Mouse (Mus musculus): ENCODE data around the gene Scgb2b2. TPM values are rescaled to one million over a fixed set of nuclear protein-coding genes. Genes with fewer than 3 reads are reported as not detected.

Gene Scgb2b2
- not detected in 2 replicates for polyA plus RNA-seq (2015; fragmentation: Nextera tagmentation; extraction: Ambion mirVana)

- H3K4me2 ChIP-seq (replicated peaks): no peak within 1 kb of the TSS
- no peaks in the 10 kb centered on the region for H3K4me1 ChIP-seq (replicated peaks)
- H3K27me3 ChIP-seq (replicated peaks): no peaks in the 10 kb centered on the region
- no peak within 1 kb of the TSS for H3K9ac ChIP-seq
- H3K36me3 ChIP-seq: no peaks in the 10 kb centered on the region
- H3K27ac ChIP-seq: no peak within 1 kb of the TSS
- 78% methylated on average over 5 of the region's 5 CpGs for WGBS
- H3K9me3 ChIP-seq: no peaks in the 10 kb centered on the region
- no peak within 1 kb of the TSS for H3K4me3 ChIP-seq (replicated peaks)
- no peak for ATAC-seq
Observed at GRCm38 (mm10) chr7:31290208-31290607, at the start of gene Scgb2b2. Gene Scgb2b2, plus strand, starts transcription at chr7:31290508.

DNA sequence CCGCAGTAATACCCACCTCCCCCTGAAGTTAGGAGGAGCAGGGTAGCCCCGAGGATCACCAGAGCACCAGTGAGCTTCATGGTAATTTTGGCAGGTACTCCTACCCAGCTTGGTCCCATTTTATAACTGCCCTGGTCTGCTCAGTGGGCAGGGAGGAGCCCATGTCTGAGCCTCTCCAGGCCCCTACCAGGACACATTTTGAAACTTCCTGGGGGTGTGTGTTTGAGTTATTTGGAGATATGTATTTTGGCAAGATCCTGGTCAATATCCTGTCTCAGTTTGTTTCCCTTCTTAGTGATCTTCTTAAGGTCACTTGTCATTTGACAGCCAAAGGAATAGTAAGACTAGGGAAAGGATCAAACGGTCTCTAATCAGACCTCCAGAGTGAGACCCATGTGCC lies 1.4 kb downstream of the Scgb2b2 start, which contains the start of gene Scgb1b2:
Gene Scgb1b2, minus strand, starts transcription at position 101 of the 400 bp plus-strand sequence.
- no peak within 1 kb of the TSS for H3K9ac ChIP-seq
- H3K9me3 ChIP-seq: no peaks in the 10 kb centered on the region
- H3K27ac ChIP-seq: no peak within 1 kb of the TSS
- no peaks in the 10 kb centered on the region for H3K36me3 ChIP-seq
- WGBS: 76% methylated on average over 3 of the region's 3 CpGs
- H3K4me3 ChIP-seq (replicated peaks): no peak within 1 kb of the TSS
- H3K4me1 ChIP-seq (replicated peaks): no peaks in the 10 kb centered on the region
- no peak within 1 kb of the TSS for H3K4me2 ChIP-seq (replicated peaks)
- H3K27me3 ChIP-seq (replicated peaks): no peaks in the 10 kb centered on the region
- no peak for ATAC-seq

Other genes with a start within 250 kb of the Scgb2b2 start
- 21.7 and 29.8 TPM in 2 replicates for gene Fxyd5, start 248.0 kb upstream of the Scgb2b2 start, polyA plus RNA-seq (2015; fragmentation: Nextera tagmentation; extraction: Ambion mirVana)
- 20.3 and 20.7 TPM in 2 replicates for gene Fxyd7, start 239.0 kb upstream of the Scgb2b2 start, polyA plus RNA-seq (2015; fragmentation: Nextera tagmentation; extraction: Ambion mirVana)
- 64.5 and 80.1 TPM in 2 replicates for gene Fxyd1, start 233.3 kb upstream of the Scgb2b2 start, polyA plus RNA-seq (2015; fragmentation: Nextera tagmentation; extraction: Ambion mirVana)
- gene Lgi4, start 231.2 kb upstream of the Scgb2b2 start, polyA plus RNA-seq (2015; fragmentation: Nextera tagmentation; extraction: Ambion mirVana): 1.5 TPM in 2 replicates
- gene Fxyd3, start 213.8 kb upstream of the Scgb2b2 start, polyA plus RNA-seq (2015; fragmentation: Nextera tagmentation; extraction: Ambion mirVana): 70.8 and 77.4 TPM in 2 replicates
- gene Hpn, start 175.2 kb upstream of the Scgb2b2 start, polyA plus RNA-seq (2015; fragmentation: Nextera tagmentation; extraction: Ambion mirVana): 37.9 and 47.0 TPM in 2 replicates
- gene Scn1b, start 163.5 kb upstream of the Scgb2b2 start, polyA plus RNA-seq (2015; fragmentation: Nextera tagmentation; extraction: Ambion mirVana): 1.6 and 1.8 TPM in 2 replicates
- gene Gramd1a, start 134.6 kb upstream of the Scgb2b2 start, polyA plus RNA-seq (2015; fragmentation: Nextera tagmentation; extraction: Ambion mirVana): 41.6 and 44.2 TPM in 2 replicates
- gene Scgb1b2, start 1.3 kb downstream of the Scgb2b2 start, polyA plus RNA-seq (2015; fragmentation: Nextera tagmentation; extraction: Ambion mirVana): not detected in 2 replicates
- gene Scgb2b3, start 71.6 kb downstream of the Scgb2b2 start, polyA plus RNA-seq (2015; fragmentation: Nextera tagmentation; extraction: Ambion mirVana): not detected in 2 replicates
- not detected in 2 replicates for gene Scgb1b3, start 85.1 kb downstream of the Scgb2b2 start, polyA plus RNA-seq (2015; fragmentation: Nextera tagmentation; extraction: Ambion mirVana)

Data from intestine, embryonic 15.5 days (tissue).